Mouse (Mus musculus) MEL (cell line): Measurements from ENCODE around the gene Nat8f1. TPM values are rescaled to one million over a fixed set of nuclear protein-coding genes. Genes with fewer than 3 reads are reported as not detected.
"Not testable (repeated sequence)": the region's sequence is repeated elsewhere in the genome, so short reads cannot be mapped to it uniquely, and the experiment has no call there.

Experiments
- DNase-seq: peaks from one replicate; pipeline ENCODE4 v3.0.0; 2011; ENCODE audit warnings: low read depth, low spot score
- H3K27ac ChIP-seq: 2 replicates; pipeline ENCODE4 v1.5.1; 2012; ENCODE audit warnings: low read depth, mild to moderate bottlenecking, control low read depth, low read length, moderate library complexity; ENCODE audit not compliant: control insufficient read depth
- H3K27me3 ChIP-seq, 2 experiments: fragments of 150-350 bp in 1 of 2; sonication (generic) in 1 of 2; 2 replicates each; pipeline ENCODE4 v1.6.1; 2012; ENCODE audit warnings: low read length in 2 of 2, mild to moderate bottlenecking in 2 of 2, improper control_type of control experiment in 1 of 2, moderate library complexity in 1 of 2; ENCODE audit not compliant: insufficient read depth in 2 of 2, control insufficient read depth in 1 of 2
- H3K36me3 ChIP-seq, 2 experiments: 2 replicates each; pipeline ENCODE4 v1.6.1; 2012 to 2014; ENCODE audit warnings: low read length in 2 of 2, improper control_type of control experiment in 1 of 2, inconsistent platforms in 1 of 2, mild to moderate bottlenecking in 1 of 2; ENCODE audit not compliant: insufficient read depth in 2 of 2, control insufficient read depth in 1 of 2
- H3K4me1 ChIP-seq, 2 experiments: fragments of 150-350 bp in 1 of 2; sonication (generic) in 1 of 2; 2 replicates each; pipeline ENCODE4 v1.6.1; 2012; ENCODE audit warnings: low read length in 2 of 2, improper control_type of control experiment in 1 of 2, mild to moderate bottlenecking in 1 of 2; ENCODE audit not compliant: insufficient read depth in 2 of 2, control insufficient read depth in 1 of 2
- H3K4me3 ChIP-seq, 2 experiments: fragments of 150-350 bp in 1 of 2; sonication (generic) in 1 of 2; 2 replicates each; pipeline ENCODE4 v1.5.1; 2012; ENCODE audit warnings: low read depth in 2 of 2, low read length in 2 of 2, mild to moderate bottlenecking in 2 of 2, moderate library complexity in 2 of 2, control low read depth in 1 of 2, improper control_type of control experiment in 1 of 2; ENCODE audit not compliant: control insufficient read depth in 1 of 2, insufficient read depth in 1 of 2
- H3K79me2 ChIP-seq: 2 replicates; pipeline ENCODE4 v1.6.1; 2012; ENCODE audit warnings: mild to moderate bottlenecking, low read length, moderate library complexity; ENCODE audit not compliant: control insufficient read depth, poor library complexity, insufficient read depth
- H3K9ac ChIP-seq: 2 replicates; pipeline ENCODE4 v1.6.1; 2012; ENCODE audit warnings: low read depth, mild to moderate bottlenecking, control low read depth, low read length, moderate library complexity; ENCODE audit not compliant: control insufficient read depth, poor library complexity, severe bottlenecking
- H3K9me3 ChIP-seq: fragments of 150-350 bp; sonication (generic); replicated peaks from 2 replicates; pipeline ENCODE4 v1.6.1; 2012; ENCODE audit warnings: mild to moderate bottlenecking, low read length, improper control_type of control experiment, moderate library complexity; ENCODE audit not compliant: insufficient read depth
- BHLHE40 ChIP-seq: IDR thresholded peaks from 2 replicates; pipeline ENCODE4 v1.6.1; 2012; ENCODE audit warnings: low read depth, mild to moderate bottlenecking, inconsistent platforms, low read length, improper control_type of control experiment, borderline replicate concordance
- E2F4 ChIP-seq: IDR thresholded peaks from 2 replicates; pipeline ENCODE4 v1.6.1; 2011; ENCODE audit warnings: low read depth, low read length, improper control_type of control experiment, borderline replicate concordance
- ELF1 ChIP-seq: IDR thresholded peaks from 2 replicates; pipeline ENCODE4 v1.6.1; 2014; ENCODE audit warnings: low read depth, mild to moderate bottlenecking, inconsistent platforms, low read length, improper control_type of control experiment, moderate library complexity
- EP300 ChIP-seq, 2 experiments: IDR thresholded peaks; 2 replicates each; pipeline ENCODE4 v1.6.1; 2011; ENCODE audit warnings: improper control_type of control experiment in 2 of 2, low read length in 2 of 2, low read depth in 1 of 2, mild to moderate bottlenecking in 1 of 2
- ETS1 ChIP-seq: IDR thresholded peaks from 2 replicates; pipeline ENCODE4 v1.6.1; 2012; ENCODE audit warnings: low read depth, mild to moderate bottlenecking, inconsistent platforms, low read length, improper control_type of control experiment, moderate library complexity
- GABPA ChIP-seq: IDR thresholded peaks from 2 replicates; pipeline ENCODE4 v1.6.1; 2012; ENCODE audit warnings: low read depth, mild to moderate bottlenecking, inconsistent platforms, low read length, improper control_type of control experiment, moderate library complexity
- GATA1 ChIP-seq: IDR thresholded peaks from 2 replicates; pipeline ENCODE4 v1.6.1; 2011; ENCODE audit warnings: low read depth, low read length, improper control_type of control experiment
- MAZ ChIP-seq: IDR thresholded peaks from 2 replicates; pipeline ENCODE4 v1.6.1; 2012; ENCODE audit warnings: low read depth, mild to moderate bottlenecking, inconsistent platforms, low read length, improper control_type of control experiment
- MXI1 ChIP-seq: IDR thresholded peaks from 2 replicates; pipeline ENCODE4 v1.6.1; 2011; ENCODE audit warnings: mild to moderate bottlenecking, low read depth, low read length, improper control_type of control experiment
- POLR2AphosphoS2 ChIP-seq: IDR thresholded peaks from 2 replicates; pipeline ENCODE4 v1.6.1; 2011; ENCODE audit warnings: low read length, improper control_type of control experiment
- RCOR1 ChIP-seq: IDR thresholded peaks from 2 replicates; pipeline ENCODE4 v1.6.1; 2012; ENCODE audit warnings: low read depth, mild to moderate bottlenecking, inconsistent platforms, low read length, improper control_type of control experiment
- SIN3A ChIP-seq: IDR thresholded peaks from 2 replicates; pipeline ENCODE4 v1.6.1; 2012; ENCODE audit warnings: low read length, improper control_type of control experiment, inconsistent platforms
- SMC3 ChIP-seq: IDR thresholded peaks from 2 replicates; pipeline ENCODE4 v1.6.1; 2011; ENCODE audit warnings: low read depth, low read length, improper control_type of control experiment
- USF1 ChIP-seq: IDR thresholded peaks from 2 replicates; pipeline ENCODE4 v1.6.1; 2014; ENCODE audit warnings: low read depth, mild to moderate bottlenecking, inconsistent platforms, low read length, improper control_type of control experiment, moderate library complexity
- ZMIZ1 ChIP-seq: IDR thresholded peaks from 2 replicates; pipeline ENCODE4 v1.6.1; 2012; ENCODE audit warnings: low read depth, mild to moderate bottlenecking, inconsistent platforms, low read length, improper control_type of control experiment, moderate library complexity
- ZNF384 ChIP-seq: IDR thresholded peaks from 2 replicates; pipeline ENCODE4 v1.6.1; 2012; ENCODE audit warnings: low read depth, mild to moderate bottlenecking, inconsistent platforms, low read length, improper control_type of control experiment
- polyA plus RNA-seq, 2 experiments: library from polyadenylated mRNA; stranded (reverse) in 1 of 2; unstranded in 1 of 2; fragments of >175 nt in 1 of 2; fragments of >200 nt in 1 of 2; gene quantifications; 2 replicates each; pipeline versions ENCODE4 v1.2.1 to v1.2.4; 2012; ENCODE audit warnings: low replicate concordance in 2 of 2, low read depth in 1 of 2; ENCODE audit not compliant: insufficient read length in 2 of 2, insufficient read depth in 1 of 2, missing spikeins in 1 of 2
- total RNA-seq: library from RNA; depleted of rRNA; stranded (reverse); fragments of 300-350 nt; gene quantifications from 2 replicates; pipeline ENCODE4 v1.2.3, GENCODE M21; 2012

Gene Nat8f1
- total and polyA plus RNA-seq, 3 experiments, result 5.7 to 6.9 TPM; not detected in 1

DNA sequence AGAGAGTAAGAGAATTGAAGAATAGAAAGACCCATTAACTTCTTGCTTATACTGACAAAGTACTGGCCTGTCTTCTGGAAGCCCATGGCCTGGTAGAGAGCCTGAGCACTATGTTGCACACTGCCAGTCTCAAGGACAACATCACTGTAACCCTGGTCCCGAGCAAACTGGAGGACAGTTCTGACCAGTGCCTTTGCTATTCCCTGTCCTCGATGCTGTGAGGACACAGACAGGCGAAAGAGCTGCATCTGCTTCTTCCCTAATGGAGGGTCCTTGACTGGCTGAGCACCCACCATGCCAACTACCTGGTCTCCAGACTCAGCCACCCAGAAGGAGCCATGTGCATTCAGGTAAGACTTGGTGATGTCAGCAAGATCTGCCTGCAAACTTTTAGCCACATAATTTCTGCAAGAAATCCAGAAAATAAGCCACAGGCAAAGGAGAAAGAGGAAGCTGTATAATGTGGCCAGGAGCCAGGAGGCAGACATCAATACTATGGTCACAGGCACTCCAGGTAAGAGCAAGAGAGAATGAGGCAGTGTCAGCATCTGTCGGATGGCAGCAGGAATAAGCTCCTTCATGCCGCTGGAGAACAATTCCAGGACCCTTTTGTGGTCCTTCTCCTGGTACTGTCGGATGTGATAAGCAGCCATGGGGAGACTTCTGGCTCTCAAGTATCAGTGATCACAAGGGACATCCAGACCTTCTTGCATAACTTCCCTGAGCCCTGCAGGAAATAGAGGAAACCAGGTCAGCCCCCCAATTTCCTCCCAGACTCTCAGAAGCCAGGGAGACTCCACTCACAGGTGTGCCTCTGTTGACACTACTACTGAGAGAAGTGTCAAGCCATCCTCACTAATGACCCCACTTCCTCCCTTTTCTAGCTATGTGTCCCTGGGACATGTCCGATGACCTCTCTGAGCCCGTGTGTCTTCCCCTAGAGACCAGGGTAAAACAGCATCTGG lies 47.5 kb downstream of the Nat8f1 start:
- TF ChIP-seq USF1, result no peak
- TF ChIP-seq ZMIZ1, result no peak
- TF ChIP-seq E2F4, result no peak
- TF ChIP-seq ELF1, result no peak
- TF ChIP-seq GABPA, result no peak
- no peak for TF ChIP-seq RCOR1
- no peak for TF ChIP-seq GATA1
- no peak for TF ChIP-seq POLR2AphosphoS2
- no peak for TF ChIP-seq BHLHE40
- no peak for TF ChIP-seq ETS1
- no peak for TF ChIP-seq MAZ
- TF ChIP-seq MXI1, result no peak
- no peak for TF ChIP-seq ZNF384
- TF ChIP-seq SMC3, result no peak
- no peak for TF ChIP-seq SIN3A
- no peak for TF ChIP-seq EP300 (IDR thresholded peaks at IDR 0.05; ENCODE audit: low read depth in 1 of 2, low read length in 2 of 2)
- no peak overlapping the region for H3K9ac ChIP-seq
- H3K4me1 ChIP-seq, result no peaks in the 10 kb centered on the region
- no peaks in the 10 kb centered on the region for H3K79me2 ChIP-seq
- peak; percentile 29 for DNase-seq
- no peaks in the 10 kb centered on the region for H3K36me3 ChIP-seq
- H3K4me3 ChIP-seq, result no peak overlapping the region
- no peak overlapping the region for H3K27ac ChIP-seq
- no peaks in the 10 kb centered on the region for H3K9me3 ChIP-seq
- H3K27me3 ChIP-seq, result no peaks in the 10 kb centered on the region; a peak in 1 of 4 replicates

DNA sequence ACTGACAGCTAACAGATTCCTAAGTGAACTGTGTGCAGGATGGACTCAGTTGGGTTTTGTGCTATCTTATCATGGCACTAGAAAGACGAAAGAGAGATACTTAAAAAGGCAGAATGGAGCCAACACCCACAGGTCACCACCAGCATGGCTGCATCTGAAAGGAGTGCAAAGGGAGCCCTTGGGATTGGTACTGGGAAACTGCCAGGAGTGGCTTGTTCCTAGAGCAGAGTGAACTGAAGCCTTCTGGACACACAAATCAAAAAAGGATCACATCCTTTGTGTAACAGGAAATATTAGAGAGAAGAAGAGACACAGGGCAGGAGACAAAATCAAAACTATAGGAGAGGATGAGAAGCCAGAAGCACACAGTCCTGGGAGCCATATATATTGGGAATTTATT lies 48.5 kb downstream of the Nat8f1 start:
- H3K9ac ChIP-seq, DNase-seq, H3K79me2 ChIP-seq, H3K4me3 ChIP-seq, H3K9me3 ChIP-seq, H3K27me3 ChIP-seq, H3K4me1 ChIP-seq, H3K27ac ChIP-seq, H3K36me3 ChIP-seq: not testable (repeated sequence)

DNA sequence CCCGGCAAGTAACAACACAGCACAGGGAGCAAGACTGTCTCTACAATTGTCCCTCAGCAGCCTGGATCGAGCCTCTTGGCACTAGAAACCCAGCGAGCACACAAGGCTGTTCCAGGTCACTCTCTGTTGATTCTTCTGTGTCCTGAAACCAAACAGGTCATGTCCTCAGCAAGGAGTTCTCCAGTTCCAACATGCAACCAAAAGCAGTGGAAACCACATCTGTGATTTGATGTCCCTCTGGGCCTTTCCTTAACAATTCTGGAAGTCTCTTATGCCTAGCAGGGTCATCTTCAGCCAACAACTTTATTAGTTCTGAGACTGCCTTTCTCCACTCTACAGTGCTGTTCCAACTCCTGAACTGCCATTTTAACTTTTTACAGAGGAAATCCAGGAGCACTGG lies 49.3 kb downstream of the Nat8f1 start:
- not testable (repeated sequence) for H3K27me3 ChIP-seq, H3K79me2 ChIP-seq, DNase-seq, H3K27ac ChIP-seq, H3K4me3 ChIP-seq, H3K9ac ChIP-seq, H3K9me3 ChIP-seq, H3K36me3 ChIP-seq, H3K4me1 ChIP-seq

DNA sequence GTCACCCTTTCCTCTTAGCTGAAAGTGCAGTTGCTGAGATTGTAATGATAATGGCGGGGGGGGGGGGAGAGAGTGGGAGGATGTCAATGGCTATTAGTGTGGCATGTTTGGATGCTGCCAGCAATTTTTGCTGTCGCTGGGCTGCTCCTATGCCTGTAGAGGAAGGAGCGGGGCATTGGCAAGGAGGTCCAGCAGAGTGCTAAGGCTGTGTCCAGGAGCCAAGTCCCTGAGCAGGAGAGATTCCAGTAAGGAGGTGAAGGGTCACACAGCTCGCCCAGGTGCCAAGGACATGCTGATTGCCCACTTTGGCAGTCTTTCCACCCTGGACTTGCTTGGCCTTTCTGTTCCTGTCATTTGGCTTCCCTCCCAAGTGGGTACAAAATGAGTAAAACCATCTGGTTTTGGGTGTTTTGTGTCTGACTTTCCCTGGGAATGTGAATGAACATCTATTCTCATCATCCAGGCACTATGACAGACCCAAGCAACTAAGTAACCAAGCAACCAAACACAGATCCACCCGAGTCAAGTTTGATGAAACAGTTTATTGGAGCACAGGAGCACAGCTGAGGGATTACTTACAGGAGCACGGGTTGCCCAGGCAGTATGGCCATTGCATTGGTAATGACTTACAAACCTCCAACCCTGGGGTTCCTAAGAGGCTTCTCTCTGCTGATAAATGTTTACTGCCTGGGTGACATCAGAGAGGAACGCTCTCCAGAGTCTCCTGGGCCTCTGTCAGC lies 50.4 kb downstream of the Nat8f1 start:
- H3K27me3 ChIP-seq, H3K27ac ChIP-seq, H3K79me2 ChIP-seq, H3K9me3 ChIP-seq, H3K9ac ChIP-seq, H3K36me3 ChIP-seq, H3K4me1 ChIP-seq, DNase-seq, H3K4me3 ChIP-seq: not testable (repeated sequence)
